Comparison of ENCODE assay signal across 9 mouse cellular contexts in the genomic region with DNA sequence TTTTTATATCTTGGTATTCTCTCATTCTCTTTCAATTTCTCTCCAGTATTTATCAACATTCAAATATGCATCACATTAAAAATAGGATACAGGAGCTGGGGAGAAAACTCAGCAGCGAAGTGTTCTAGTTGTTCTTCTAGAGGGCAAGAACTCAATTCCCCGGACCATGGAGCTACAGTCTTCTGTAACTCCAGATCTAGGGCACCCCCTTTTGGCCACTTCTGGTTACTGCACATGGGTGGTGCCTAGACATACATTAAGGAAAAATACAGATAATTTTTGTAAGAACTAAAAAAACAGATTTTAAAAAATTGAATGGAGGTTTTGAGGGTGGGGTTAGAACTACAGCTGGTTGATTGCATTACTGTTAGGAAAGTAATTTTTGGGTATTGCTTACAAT.
DNase-seq lines count a peak whose midpoint lies in the region; ATAC-seq and TF ChIP-seq lines count a peak whose summit lies in the region.
"Had no signal": no experiment of that assay in that cellular context is flagged by ENCODE, and none has a peak within 500 bp of the region (broad histone marks: within the 10 kb centered on the region; RNA-seq: fewer than 3 reads in every experiment).

No protein-coding gene starts in this region.

- no peak overlapping the region for H3K4me2 ChIP-seq in midbrain, embryonic 11.5 days
- H3K4me2 ChIP-seq: midbrain, embryonic 12.5 days had no signal

- no peaks in the 10 kb centered on the region for H3K4me1 ChIP-seq in heart, adult 2 months (ENCODE audit: control insufficient read depth, insufficient read depth, low read length)
- no peaks in the 10 kb centered on the region for H3K4me1 ChIP-seq in midbrain, embryonic 11.5 days (ENCODE audit: control insufficient read depth, insufficient read depth, low read length)
- H3K4me1 ChIP-seq: midbrain, embryonic 12.5 days had no signal

- WGBS in heart, adult 2 months: 59% methylated on average over 2 of the region's 2 CpGs
- 63% methylated on average over 2 of the region's 2 CpGs for WGBS in midbrain, embryonic 11.5 days

- H3K79me2 ChIP-seq in heart, adult 2 months (replicated peaks; ENCODE audit: control insufficient read depth, insufficient read depth, low read length): no peaks in the 10 kb centered on the region

- ATAC-seq in midbrain, embryonic 11.5 days (ENCODE audit: low FRiP score): no peak

- H3K9ac ChIP-seq in heart, adult 2 months (ENCODE audit: low read depth, low read length): no peak overlapping the region
- no peak overlapping the region for H3K9ac ChIP-seq in midbrain, embryonic 11.5 days (ENCODE audit: low read length)
- H3K9ac ChIP-seq: midbrain, embryonic 12.5 days had no signal

- TF ChIP-seq EP300 in heart, adult 2 months (IDR thresholded peaks at IDR 0.05; ENCODE audit: insufficient read depth, low read depth, low read length): no peak

- no peak overlapping the region for H3K27ac ChIP-seq in heart, adult 2 months
- no peak overlapping the region for H3K27ac ChIP-seq in midbrain, embryonic 11.5 days (ENCODE audit: low read depth, low read length)
- H3K27ac ChIP-seq: midbrain, embryonic 12.5 days had no signal

- H3K9me3 ChIP-seq in midbrain, embryonic 11.5 days (ENCODE audit: control insufficient read depth, low read length): no peaks in the 10 kb centered on the region
- H3K9me3 ChIP-seq: midbrain, embryonic 12.5 days had no signal

- no peaks in the 10 kb centered on the region for H3K36me3 ChIP-seq in heart, adult 2 months (ENCODE audit: control insufficient read depth, insufficient read depth, low read length)
- no peaks in the 10 kb centered on the region for H3K36me3 ChIP-seq in midbrain, embryonic 11.5 days (ENCODE audit: control insufficient read depth, insufficient read depth, low read length)
- H3K36me3 ChIP-seq: midbrain, embryonic 12.5 days had no signal

- H3K27me3 ChIP-seq in heart, adult 2 months (ENCODE audit: control insufficient read depth, insufficient read depth, low read length): no peaks in the 10 kb centered on the region
- no peaks in the 10 kb centered on the region for H3K27me3 ChIP-seq in midbrain, embryonic 11.5 days (ENCODE audit: control insufficient read depth, insufficient read depth, low read length)
- H3K27me3 ChIP-seq: midbrain, embryonic 12.5 days had no signal

- H3K4me3 ChIP-seq in heart, adult 2 months: no peak overlapping the region
- no peak overlapping the region for H3K4me3 ChIP-seq in midbrain, embryonic 11.5 days (ENCODE audit: low read depth, low read length)
- H3K4me3 ChIP-seq: midbrain, embryonic 12.5 days had no signal

- TF ChIP-seq POLR2A in heart, adult 2 months (IDR thresholded peaks at IDR 0.05; ENCODE audit: insufficient read depth, low read depth, low read length): no peak

- intact Hi-C loops in heart, adult 2 months (cut with DNase I): no loop called here
- intact Hi-C loops in left cerebral cortex, postnatal 25 days (cut with DNase I): no loop called here

- peak; percentile 65 for TF ChIP-seq CTCF in heart, adult 2 months (IDR thresholded peaks at IDR 0.05)

- no peak for DNase-seq in heart, adult 2 months
- no peak for DNase-seq in heart, adult 9 months (ENCODE audit: low spot score in 2 of 2)
- peak; percentile 8 for DNase-seq in urinary bladder, postnatal 25 days (ENCODE audit: low spot score)
- DNase-seq in urinary bladder, adult 2 months (ENCODE audit: low spot score): no peak
- DNase-seq in embryo, embryonic 11 days: peak; percentile 62
- DNase-seq in left cerebral cortex, postnatal 25 days (ENCODE audit: low spot score in 2 of 2): peak; percentile 28 to 58
- DNase-seq in retina, embryonic 14.5 days (ENCODE audit: low spot score): peak; percentile 55
- DNase-seq in midbrain, embryonic 11.5 days (ENCODE audit: low spot score, missing footprints): no peak

Comparison
In these comparisons a context has a peak if more than half of its experiments do, and no peak if none do; other contexts are left out.
1. DNase-seq: peak in urinary bladder, postnatal 25 days (single experiment), embryo, embryonic 11 days (single experiment), left cerebral cortex, postnatal 25 days (2 of 2) and retina, embryonic 14.5 days (single experiment); none in heart, adult 2 months (0 of 2), heart, adult 9 months (0 of 2), urinary bladder, adult 2 months (single experiment) and midbrain, embryonic 11.5 days (single experiment).